Mouse (Mus musculus) lung, embryonic 14.5 days (tissue): ENCODE results near the gene Csrp1. TPM values are rescaled to one million over a fixed set of nuclear protein-coding genes. Genes with fewer than 3 reads are reported as not detected.

Experiments
- ATAC-seq: fragments of 200-750 bp; cut with Nextera tagmentation; 2 replicates; pipeline ENCODE4 v1.8.0; 2017; ENCODE audit warnings: mild to moderate bottlenecking, moderate TSS enrichment, moderate library complexity; ENCODE audit not compliant: insufficient read depth
- DNase-seq: peaks from one replicate; pipeline ENCODE4 v3.0.0-alpha.2; 2015
- H3K27ac ChIP-seq: fragments of 300-500 bp; sonication (generic); 2 replicates; pipeline ENCODE4 v1.5.1; 2014; ENCODE audit warnings: low read depth, mild to moderate bottlenecking, moderate library complexity
- H3K27me3 ChIP-seq: fragments of 300-500 bp; sonication (generic); 2 replicates; pipeline ENCODE4 v1.6.1; 2014; ENCODE audit warnings: low read length, control low read depth; ENCODE audit not compliant: insufficient read depth
- H3K36me3 ChIP-seq: fragments of 300-500 bp; sonication (generic); 2 replicates; pipeline ENCODE4 v1.6.1; 2014; ENCODE audit warnings: control low read depth; ENCODE audit not compliant: insufficient read depth
- H3K4me1 ChIP-seq: fragments of 300-500 bp; sonication (generic); 2 replicates; pipeline ENCODE4 v1.6.1; 2014; ENCODE audit warnings: antibody characterized with exemption, control low read depth; ENCODE audit not compliant: insufficient read depth
- H3K4me2 ChIP-seq: fragments of 300-500 bp; sonication (generic); 2 replicates; pipeline ENCODE4 v1.6.1; 2014; ENCODE audit warnings: mild to moderate bottlenecking
- H3K4me3 ChIP-seq: fragments of 300-500 bp; sonication (generic); 2 replicates; pipeline ENCODE4 v1.5.1; 2014; ENCODE audit warnings: low read depth, low read length
- H3K9ac ChIP-seq: fragments of 300-500 bp; sonication (generic); 2 replicates; pipeline ENCODE4 v1.6.1; 2014
- H3K9me3 ChIP-seq: fragments of 300-500 bp; sonication (generic); 2 replicates; pipeline ENCODE4 v1.6.1; 2016; ENCODE audit warnings: low read depth, low read length, control low read depth
- CTCF ChIP-seq: IDR thresholded peaks from 2 replicates; pipeline ENCODE4 v1.5.1; 2016; ENCODE audit warnings: antibody characterized with exemption, low read depth
- WGBS: fragments of 180-500 bp; shearing (Covaris S2); extraction: QIAGEN DNeasy Blood & Tissue Kit; methylation state at CpG from one replicate; pipeline ENCODE4 v1.1.7; 2014; 5-methylcytosine and 5-hydroxymethylcytosine counted together
- polyA plus RNA-seq: library from polyadenylated mRNA; unstranded; fragments of >200 nt; fragmentation: Nextera tagmentation; extraction: Ambion mirVana; gene quantifications from 2 replicates; pipeline ENCODE4 v1.2.1, GENCODE M21; 2014

Gene Csrp1
- polyA plus RNA-seq, 1 experiment from 2014 or later, result 297 TPM

DNA sequence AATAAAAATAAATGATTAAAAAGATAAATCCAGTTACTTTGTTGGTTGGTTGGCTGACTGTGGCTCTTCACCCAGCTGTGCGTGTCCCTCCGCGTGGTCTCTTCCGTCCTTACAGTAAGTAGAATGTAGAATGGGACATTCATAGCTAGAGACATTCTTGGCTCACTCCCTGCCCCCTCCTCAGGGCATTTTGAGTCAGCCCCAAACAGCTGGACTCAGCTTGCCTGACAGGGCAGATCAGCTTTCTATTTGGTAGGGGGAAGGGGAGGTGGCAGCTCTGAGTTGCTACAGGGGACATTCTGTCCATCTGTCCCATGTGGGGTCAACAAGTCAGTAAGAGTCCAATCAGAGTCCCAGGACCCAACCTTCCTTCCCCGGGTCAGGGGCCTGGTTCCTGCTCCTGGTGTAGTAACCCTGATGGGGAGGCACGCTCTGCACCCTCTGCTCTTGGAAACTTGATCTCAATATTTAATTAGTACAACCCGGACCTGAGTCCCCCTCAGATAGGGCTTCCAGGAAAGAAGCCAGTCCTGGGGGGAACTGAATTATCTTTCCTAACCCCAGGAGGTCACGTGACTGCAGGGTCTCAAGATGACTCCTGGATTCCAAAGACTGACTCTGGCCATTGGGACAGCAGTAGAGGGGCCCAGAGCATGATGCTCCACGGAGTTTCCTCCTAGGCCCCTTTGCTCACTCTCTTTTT is 43.8 kb downstream of the Csrp1 start:
- H3K27ac ChIP-seq, result no peak overlapping the region
- H3K4me1 ChIP-seq, result peaks cover 24% of the 10 kb centered on the region
- no peaks in the 10 kb centered on the region for H3K9me3 ChIP-seq
- no peak overlapping the region for H3K4me2 ChIP-seq
- TF ChIP-seq CTCF, result no peak
- 59% methylated on average over 9 of the region's 9 CpGs for WGBS
- no peak overlapping the region for H3K4me3 ChIP-seq
- H3K27me3 ChIP-seq, result no peaks in the 10 kb centered on the region
- peak; percentile 68 for DNase-seq
- no peak for ATAC-seq
- H3K9ac ChIP-seq, result no peak overlapping the region
- H3K36me3 ChIP-seq, result peaks cover 6% of the 10 kb centered on the region

DNA sequence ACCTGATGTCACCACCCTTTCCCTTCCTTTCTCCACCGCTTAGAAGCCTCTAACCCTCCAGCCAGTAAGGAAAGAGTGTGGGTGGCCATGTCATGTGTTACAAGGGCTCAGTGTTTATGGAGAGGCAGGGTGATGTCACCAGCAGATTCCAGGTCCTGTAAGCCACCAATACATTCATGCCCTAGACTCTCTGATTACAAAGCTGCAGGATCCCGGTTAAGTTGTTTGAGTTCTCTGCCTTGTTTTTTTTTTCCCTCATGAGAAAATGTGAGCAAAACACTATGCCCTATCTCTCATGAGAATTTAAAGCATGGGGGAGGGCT is 44.3 kb downstream of the Csrp1 start:
- Histone ChIP-seq H3K4me3 (no peak overlapping the region), H3K4me2 (no peak overlapping the region), H3K4me1 (peaks cover 27% of the 10 kb centered on the region), H3K9me3 (no peaks in the 10 kb centered on the region), H3K36me3 (peaks cover 12% of the 10 kb centered on the region), H3K9ac (no peak overlapping the region), H3K27me3 (no peaks in the 10 kb centered on the region), H3K27ac (no peak overlapping the region)
- ATAC-seq, result no peak
- WGBS, result 46% methylated on average over 2 of the region's 2 CpGs
- no peak for DNase-seq
- TF ChIP-seq CTCF, result no peak

DNA sequence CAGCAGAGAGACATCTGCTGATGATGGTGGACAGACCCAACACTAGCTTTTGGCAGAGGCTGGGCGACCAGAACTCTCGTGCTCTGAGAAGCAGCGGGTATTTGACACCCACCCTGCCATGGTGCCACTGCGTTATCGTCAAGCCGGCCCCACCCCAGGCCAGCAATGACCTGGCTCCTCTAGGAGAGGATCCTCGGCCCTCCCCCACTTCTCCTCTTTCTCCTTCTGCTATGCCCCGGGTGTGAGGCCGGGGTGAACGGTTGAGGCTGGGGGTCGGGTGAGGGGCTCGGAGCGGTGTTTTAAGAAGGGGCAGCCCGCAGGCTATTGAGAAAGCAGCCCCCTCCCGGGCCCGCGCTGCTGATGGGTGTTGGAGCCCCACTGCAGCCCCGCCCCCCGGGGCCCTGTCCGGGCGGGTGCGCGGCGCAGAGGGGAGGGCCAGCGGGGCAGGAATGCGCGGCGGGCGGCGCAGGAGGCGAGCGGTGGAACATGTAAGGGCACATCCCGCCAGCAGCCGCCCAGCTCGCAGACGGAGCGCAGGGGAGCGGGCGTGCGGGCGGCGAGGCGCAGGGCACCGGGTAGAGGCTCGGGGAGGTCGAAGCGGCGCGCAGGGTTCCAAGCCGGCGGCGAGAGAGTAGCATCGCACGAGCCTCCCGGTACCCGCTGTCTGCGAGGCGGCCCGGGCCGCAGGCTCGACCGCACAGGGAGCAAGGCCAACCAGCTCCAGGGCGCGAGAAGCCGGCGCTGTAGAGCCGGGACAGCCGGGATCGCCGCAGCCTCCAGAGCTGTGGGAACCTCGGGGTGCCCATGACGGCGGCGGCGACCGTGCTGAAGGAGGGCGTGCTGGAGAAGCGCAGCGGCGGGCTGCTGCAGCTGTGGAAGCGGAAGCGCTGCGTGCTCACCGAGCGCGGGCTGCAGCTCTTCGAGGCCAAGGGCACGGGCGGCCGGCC is 46.1 kb downstream of the Csrp1 start, which contains the start of gene Phlda3:
TSS of gene Phlda3 (plus strand) at position 475 of the 947 bp plus-strand sequence.
- H3K4me3 ChIP-seq, result peak within 1 kb of the TSS; percentile 78
- under 1% methylated on average over 90 of the region's 90 CpGs for WGBS
- TF ChIP-seq CTCF, result no peak

DNA sequence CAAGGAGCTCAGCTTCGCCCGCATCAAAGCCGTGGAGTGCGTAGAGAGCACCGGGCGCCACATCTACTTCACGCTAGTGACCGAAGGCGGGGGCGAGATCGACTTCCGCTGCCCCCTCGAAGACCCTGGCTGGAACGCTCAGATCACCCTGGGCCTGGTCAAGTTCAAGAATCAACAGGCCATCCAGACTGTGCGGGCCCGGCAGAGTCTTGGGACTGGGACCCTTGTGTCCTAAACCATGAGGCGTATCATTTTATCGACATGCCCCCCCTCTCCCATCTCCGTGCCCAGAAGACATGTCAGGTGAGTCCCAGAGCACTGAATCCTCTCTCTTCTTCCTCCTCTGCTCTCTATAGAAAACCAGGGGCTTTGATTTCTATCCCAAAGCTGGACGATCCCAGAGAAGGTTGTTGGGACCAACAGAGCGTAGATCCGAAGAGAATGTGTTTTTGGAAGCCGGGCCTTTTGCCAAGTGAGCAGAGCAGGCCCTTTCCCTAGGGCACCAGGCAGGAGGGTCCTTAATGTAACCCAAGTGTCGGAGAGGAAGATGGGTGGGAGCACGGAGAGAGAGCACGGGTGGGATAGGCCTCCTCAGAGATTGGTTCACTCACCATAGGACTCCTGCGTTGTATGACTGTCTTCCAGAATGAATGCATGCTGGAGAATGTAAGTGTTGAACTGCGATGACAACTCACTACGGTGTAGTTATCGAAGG is 46.9 kb downstream of the Csrp1 start:
- no peak for TF ChIP-seq CTCF
- no peaks in the 10 kb centered on the region for H3K27me3 ChIP-seq
- WGBS, result 11% methylated on average over 30 of the region's 30 CpGs

More for the DNA sequence above, 46.1 kb downstream of the Csrp1 start, which contains the start of gene Phlda3:
- Histone ChIP-seq H3K4me1 (peaks cover 27% of the 10 kb centered on the region), H3K36me3 (peaks cover 22% of the 10 kb centered on the region), H3K4me2 (peak within 1 kb of the TSS; percentile 84), H3K9ac (peak within 1 kb of the TSS; percentile 94), H3K27ac (peak within 1 kb of the TSS; percentile 95), H3K9me3 (no peaks in the 10 kb centered on the region), H3K27me3 (no peaks in the 10 kb centered on the region)
- peak; percentile 89 for DNase-seq
- ATAC-seq, result peak; percentile 90

DNA sequence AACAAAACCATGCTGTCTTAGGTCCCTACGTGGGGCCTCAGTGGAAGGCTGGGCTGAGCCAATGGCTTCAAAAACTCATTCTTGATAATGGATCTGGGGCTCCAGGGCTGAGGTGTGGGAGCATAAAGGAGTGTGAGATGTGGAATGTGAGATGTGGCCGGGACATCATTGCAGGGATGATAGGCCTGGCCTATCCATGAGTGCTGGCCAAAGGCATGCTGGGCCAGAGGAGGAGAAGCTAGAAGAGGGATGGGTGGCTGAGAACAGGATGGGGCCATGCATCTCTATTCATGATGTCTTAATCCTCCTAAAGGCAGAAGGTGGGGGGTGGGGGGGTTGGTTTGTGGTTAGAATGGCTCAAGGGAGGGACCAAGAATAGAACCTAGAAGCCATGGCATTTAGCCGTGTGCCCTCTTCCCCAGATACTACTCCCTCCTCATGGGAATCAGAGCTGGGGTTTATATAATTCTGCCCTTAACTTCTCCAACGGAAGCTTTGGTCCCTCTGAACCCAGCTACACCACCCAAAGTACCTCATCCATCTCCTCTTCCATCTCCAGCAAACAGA is 47.5 kb downstream of the Csrp1 start:
- ATAC-seq (no peak), DNase-seq (no peak)
- no peak for TF ChIP-seq CTCF
- WGBS, result 47% methylated on average over 4 of the region's 4 CpGs
- peaks cover 27% of the 10 kb centered on the region for H3K4me1 ChIP-seq
- peaks cover 22% of the 10 kb centered on the region for H3K36me3 ChIP-seq
- H3K27me3 ChIP-seq, result no peaks in the 10 kb centered on the region
- H3K4me3 ChIP-seq, result peak overlapping the region; percentile 78
- H3K9ac ChIP-seq, result peak overlapping the region; percentile 94
- H3K27ac ChIP-seq, result peak overlapping the region; percentile 95; the same call in 1 of the 2 replicates
- H3K4me2 ChIP-seq, result peak overlapping the region; percentile 84
- no peaks in the 10 kb centered on the region for H3K9me3 ChIP-seq

More for the DNA sequence above, 46.9 kb downstream of the Csrp1 start:
- Histone ChIP-seq H3K9ac (peak overlapping the region; percentile 94), H3K36me3 (peaks cover 22% of the 10 kb centered on the region), H3K4me3 (peak overlapping the region; percentile 78), H3K27ac (peak overlapping the region; percentile 95), H3K4me2 (peak overlapping the region; percentile 84), H3K4me1 (peaks cover 27% of the 10 kb centered on the region), H3K9me3 (no peaks in the 10 kb centered on the region)
- ATAC-seq, result peak; percentile 11
- peak; percentile 41 for DNase-seq

DNA sequence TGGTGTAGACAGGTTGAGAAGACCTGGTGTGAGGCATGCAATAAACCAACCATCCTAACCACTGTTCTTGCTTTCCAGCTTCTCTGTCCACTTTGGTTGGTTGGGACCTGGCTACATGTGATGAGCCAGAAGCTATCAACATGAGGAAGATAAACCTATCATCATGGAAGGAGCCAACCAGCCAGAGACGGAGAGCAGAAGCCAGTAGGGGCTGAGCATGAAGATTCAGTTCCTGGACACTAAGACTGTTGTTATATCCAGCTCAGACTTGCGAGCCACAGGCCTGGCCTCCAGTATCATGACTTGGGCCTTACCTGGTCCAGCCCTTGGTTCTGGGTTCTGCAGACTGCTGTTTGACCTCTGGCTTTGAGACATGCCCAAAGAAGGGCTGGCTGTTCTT is 48.5 kb downstream of the Csrp1 start:
- Histone ChIP-seq H3K36me3 (peaks cover 22% of the 10 kb centered on the region), H3K4me1 (peaks cover 27% of the 10 kb centered on the region), H3K9ac (no peak overlapping the region), H3K9me3 (no peaks in the 10 kb centered on the region), H3K27me3 (no peaks in the 10 kb centered on the region), H3K4me3 (peak overlapping the region; percentile 78; the same call in 1 of the 2 replicates), H3K4me2 (peak overlapping the region; percentile 84), H3K27ac (no peak overlapping the region)
- DNase-seq (no peak), ATAC-seq (no peak)
- no peak for TF ChIP-seq CTCF
- 76% methylated on average over 2 of the region's 2 CpGs for WGBS
